Mouse (Mus musculus) cortical plate, adult 2 months (tissue): ENCODE results near the gene Olfr9.

ENCODE experiments used
- CTCF ChIP-seq: fragments of 200-500 bp; IDR thresholded peaks from 2 replicates; pipeline ENCODE4 v1.5.1; 2011; ENCODE audit warnings: mild to moderate bottlenecking, control low read depth, low read length; ENCODE audit not compliant: insufficient read depth; ENCODE audit errors: extremely low read depth
- POLR2A ChIP-seq: fragments of 200-500 bp; IDR thresholded peaks from 2 replicates; pipeline ENCODE4 v1.6.1; 2011; ENCODE audit warnings: mild to moderate bottlenecking, low read length, control low read depth; ENCODE audit not compliant: insufficient read depth; ENCODE audit errors: extremely low read depth

GRCm38 (mm10) chr10:129023319-129023718 lies 34.1 kb downstream of the Olfr9 start:
- TF ChIP-seq CTCF: no peak
- no peak for TF ChIP-seq POLR2A
